Comparison of ENCODE assay signal across 12 mouse cellular contexts in the genomic region with DNA sequence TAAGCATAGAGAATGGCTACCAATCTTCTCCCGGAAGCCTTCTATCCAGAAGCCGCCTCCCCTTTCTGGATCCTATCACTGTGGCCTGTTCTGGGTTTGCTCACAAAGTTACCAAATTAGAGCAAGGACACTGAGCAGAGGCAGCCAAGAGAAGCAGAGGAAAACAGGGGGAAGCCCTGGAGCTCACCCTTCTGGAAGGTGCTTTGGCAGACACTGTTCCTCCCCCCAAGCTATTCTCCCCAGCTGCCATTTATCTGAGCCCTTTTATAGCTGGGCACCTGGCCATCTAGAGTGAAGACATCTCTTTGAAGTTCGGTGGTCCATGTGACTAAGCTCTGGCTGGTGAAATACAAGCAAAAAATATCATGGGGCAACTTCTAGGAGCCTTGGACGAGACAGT. TPM values are rescaled to one million over a fixed set of nuclear protein-coding genes. Genes with fewer than 3 reads are reported as not detected.
DNase-seq lines count a peak whose midpoint lies in the region; ATAC-seq and TF ChIP-seq lines count a peak whose summit lies in the region.
"Had no signal": no experiment of that assay in that cellular context is flagged by ENCODE, and none has a peak within 500 bp of the region (broad histone marks: within the 10 kb centered on the region; RNA-seq: fewer than 3 reads in every experiment).

No protein-coding gene starts in this region.

- no peaks in the 10 kb centered on the region for H3K27me3 ChIP-seq in hindbrain, postnatal 0 days (ENCODE audit: insufficient read depth, low read length)
- H3K27me3 ChIP-seq in hindbrain, embryonic 12.5 days, result no peaks in the 10 kb centered on the region
- H3K27me3 ChIP-seq: forebrain, embryonic 15.5 days; Patski had no signal

- no peaks in the 10 kb centered on the region for H3K9me3 ChIP-seq in hindbrain, postnatal 0 days (ENCODE audit: low read length)
- no peaks in the 10 kb centered on the region for H3K9me3 ChIP-seq in hindbrain, embryonic 12.5 days (replicated peaks)
- H3K9me3 ChIP-seq: forebrain, embryonic 15.5 days had no signal

- DNase-seq in hindbrain, postnatal 0 days (ENCODE audit: low spot score), result peak; percentile 25
- peak; percentile 10 for DNase-seq in Muller cell, postnatal 12 days (ENCODE audit: inconsistent ontology term)
- DNase-seq in adrenal gland, adult 2 months, result peak; percentile 73
- peak; percentile 18 to 47 for DNase-seq in heart, postnatal 14 days
- DNase-seq in spleen, postnatal 4 days (ENCODE audit: low spot score in 2 of 2), result no peak
- no peak for DNase-seq in adipocyte (ENCODE audit: low spot score)

- no peaks in the 10 kb centered on the region for H3K4me1 ChIP-seq in hindbrain, postnatal 0 days (ENCODE audit: insufficient read depth, low read length)
- H3K4me1 ChIP-seq in hindbrain, embryonic 12.5 days, result no peaks in the 10 kb centered on the region
- H3K4me1 ChIP-seq: forebrain, embryonic 15.5 days had no signal

- no peaks in the 10 kb centered on the region for H3K36me3 ChIP-seq in hindbrain, postnatal 0 days (ENCODE audit: insufficient read depth, low read length)
- no peaks in the 10 kb centered on the region for H3K36me3 ChIP-seq in hindbrain, embryonic 12.5 days
- H3K36me3 ChIP-seq: forebrain, embryonic 15.5 days had no signal

- intact Hi-C loops in heart, postnatal 14 days (cut with DNase I), result no loop called here

- TF ChIP-seq CTCF in hindbrain, postnatal 0 days (IDR thresholded peaks at IDR 0.05; ENCODE audit: low read depth), result no peak

- H3K9ac ChIP-seq in hindbrain, postnatal 0 days (replicated peaks; ENCODE audit: low read length), result no peak overlapping the region
- H3K9ac ChIP-seq in hindbrain, embryonic 12.5 days, result no peak overlapping the region
- H3K9ac ChIP-seq: forebrain, embryonic 15.5 days had no signal

- WGBS in hindbrain, postnatal 0 days, result 69% methylated on average over 4 of the region's 4 CpGs
- WGBS in hindbrain, embryonic 12.5 days, result 87% methylated on average over 4 of the region's 4 CpGs

- H3K4me2 ChIP-seq in hindbrain, postnatal 0 days (ENCODE audit: low read depth, low read length), result no peak overlapping the region
- H3K4me2 ChIP-seq in hindbrain, embryonic 12.5 days (replicated peaks), result no peak overlapping the region
- H3K4me2 ChIP-seq: forebrain, embryonic 15.5 days; midbrain, embryonic 11.5 days had no signal

- no peak overlapping the region for H3K4me3 ChIP-seq in hindbrain, postnatal 0 days (ENCODE audit: low read length)
- H3K4me3 ChIP-seq in hindbrain, embryonic 12.5 days, result no peak overlapping the region
- H3K4me3 ChIP-seq: forebrain, embryonic 15.5 days had no signal

- no peak for ATAC-seq in hindbrain, postnatal 0 days
- ATAC-seq in hindbrain, embryonic 12.5 days (ENCODE audit: low FRiP score), result no peak
- ATAC-seq: forebrain, embryonic 15.5 days; inflammation-experienced regulatory T-cells, adult 6 months; Patski had no signal

- no peak overlapping the region for H3K27ac ChIP-seq in hindbrain, postnatal 0 days
- no peak overlapping the region for H3K27ac ChIP-seq in hindbrain, embryonic 12.5 days
- H3K27ac ChIP-seq: forebrain, embryonic 15.5 days; kidney, postnatal 0 days had no signal

RNA-seq across cellular contexts. Expression of a gene that starts 38.5 kb away (rescaled TPM):
- total RNA-seq in hindbrain, postnatal 0 days (2014; rRNA removed), result 22.4 and 26.6 TPM in 2 replicates
- polyA plus RNA-seq in hindbrain, postnatal 0 days (2015; fragmentation: Nextera tagmentation; extraction: Ambion mirVana), result 16.7 and 17.6 TPM in 2 replicates
- 58.8 and 64.3 TPM in 2 replicates for polyA plus RNA-seq in hindbrain, embryonic 12.5 days (2016; fragmentation: Nextera tagmentation; extraction: Ambion mirVana)
- total RNA-seq in adrenal gland, adult 2 months (2021), result 10 to 100 TPM; 25.8 to 40.7 TPM
- polyA plus RNA-seq in adrenal gland, adult 2 months (2012; rRNA removed), result 7.0 and 7.9 TPM in 2 replicates
- total RNA-seq in heart, postnatal 14 days (2021), result 10 to 100 TPM; 28.6 to 33.9 TPM

Comparison
In these comparisons a context has a peak if more than half of its experiments do, and no peak if none do; other contexts are left out.
1. DNase-seq: peak in hindbrain, postnatal 0 days (single experiment), Muller cell, postnatal 12 days (single experiment), adrenal gland, adult 2 months (single experiment) and heart, postnatal 14 days (2 of 2); none in spleen, postnatal 4 days (0 of 2) and adipocyte (single experiment).